Mouse (Mus musculus) retina, adult 2 months (tissue): Measurements from ENCODE around the gene Dab2.

Experiments
- DNase-seq: peaks from one replicate; pipeline ENCODE4 v3.0.0-alpha.2; 2012; ENCODE audit warnings: low read depth, low spot score

Dab2 gene

GRCm38 (mm10) chr15:6466995-6467394 is 167.4 kb downstream of the Dab2 start:
- DNase-seq, result no peak

GRCm38 (mm10) chr15:6468845-6469244 is 169.3 kb downstream of the Dab2 start:
- no peak for DNase-seq

- no peak for DNase-seq
Measured at GRCm38 (mm10) chr15:6469384-6469783, 169.8 kb downstream of the Dab2 start.

DNA sequence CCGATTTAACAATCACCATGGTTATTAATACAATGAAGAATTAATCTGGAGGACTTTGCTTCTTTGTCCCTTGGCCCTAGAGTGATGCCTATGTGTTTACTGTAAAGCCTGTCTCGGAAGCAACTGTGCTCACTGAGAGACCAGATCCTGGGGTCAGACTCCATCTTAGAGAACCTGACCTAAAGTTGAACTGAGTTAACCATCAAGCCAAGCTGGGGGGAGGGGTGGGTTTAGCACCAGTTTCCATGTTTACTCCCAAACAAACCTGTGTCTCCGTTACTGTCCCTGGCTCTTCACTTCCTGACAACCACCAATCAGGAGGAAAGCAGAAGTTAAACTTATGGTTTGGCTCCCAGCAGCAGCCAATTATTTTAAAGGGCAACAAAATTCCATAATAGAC is 184.0 kb downstream of the Dab2 start:
- no peak for DNase-seq
